Mouse (Mus musculus): ENCODE measurements around the gene Cecr2.
A peak's percentile ranks its signal among the peaks of the same experiment; 100 is the strongest.

Cecr2 gene

DNA sequence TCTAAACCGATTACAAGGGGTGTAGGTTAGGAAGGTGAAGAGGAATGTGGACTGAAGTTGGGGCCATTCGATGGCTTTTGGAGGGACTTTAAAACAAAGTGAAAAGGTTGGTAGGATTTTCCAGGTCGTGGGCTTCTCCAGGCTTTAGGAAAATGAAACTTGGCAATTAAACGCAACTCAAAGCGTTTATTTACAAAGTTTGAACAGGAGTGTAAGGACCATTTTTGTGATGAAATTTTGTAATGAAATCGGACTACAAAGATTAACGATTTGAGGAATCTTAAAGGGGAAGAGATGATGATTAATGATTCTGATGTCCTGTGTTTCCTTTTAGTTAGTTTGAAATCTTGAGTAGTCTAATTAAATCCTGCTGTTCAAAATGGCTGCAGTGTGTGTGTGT, 1.7 kb downstream of the Cecr2 start:
- no peak for DNase-seq

DNA sequence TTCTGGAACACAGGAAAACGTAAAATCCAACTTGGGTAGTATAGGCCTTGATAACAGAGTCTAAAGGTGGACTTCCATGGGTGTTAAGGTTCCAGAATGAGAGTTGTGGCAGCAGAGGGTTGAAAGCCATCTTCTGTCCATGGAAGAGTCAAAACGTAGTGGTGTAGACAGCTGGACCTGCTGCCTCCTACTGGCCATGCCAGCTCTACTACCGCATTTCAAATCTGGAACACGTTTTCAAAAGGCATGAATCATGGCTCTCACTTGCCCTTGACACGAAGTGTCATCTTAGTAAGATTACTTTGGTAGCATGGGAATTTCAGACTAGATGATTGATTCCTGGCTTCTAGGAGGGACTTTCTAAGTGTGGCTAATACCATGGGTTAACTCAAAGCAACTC, 8.0 kb downstream of the Cecr2 start:
- DNase-seq = peak; percentile 34

DNA sequence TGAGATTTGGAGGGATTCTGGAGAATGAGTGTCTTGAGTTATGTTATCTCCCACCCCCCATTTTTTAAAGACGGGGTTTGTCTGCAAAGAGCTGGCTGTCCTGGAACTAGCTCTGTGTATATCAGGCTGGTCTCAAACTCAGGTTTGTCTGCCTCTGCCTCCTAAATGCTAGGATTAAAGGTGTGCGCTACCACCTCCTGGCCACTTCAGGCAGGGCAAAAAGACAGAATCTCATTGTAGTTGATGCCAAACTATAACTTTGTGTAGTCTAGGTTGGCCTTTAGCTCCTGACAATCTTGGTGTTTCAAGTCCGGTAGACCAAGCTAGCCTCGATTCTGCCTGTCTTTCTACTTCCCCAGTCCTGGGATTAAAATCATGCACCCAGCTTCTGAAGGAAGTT, 8.7 kb downstream of the Cecr2 start:
- DNase-seq = peak; percentile 10

DNA sequence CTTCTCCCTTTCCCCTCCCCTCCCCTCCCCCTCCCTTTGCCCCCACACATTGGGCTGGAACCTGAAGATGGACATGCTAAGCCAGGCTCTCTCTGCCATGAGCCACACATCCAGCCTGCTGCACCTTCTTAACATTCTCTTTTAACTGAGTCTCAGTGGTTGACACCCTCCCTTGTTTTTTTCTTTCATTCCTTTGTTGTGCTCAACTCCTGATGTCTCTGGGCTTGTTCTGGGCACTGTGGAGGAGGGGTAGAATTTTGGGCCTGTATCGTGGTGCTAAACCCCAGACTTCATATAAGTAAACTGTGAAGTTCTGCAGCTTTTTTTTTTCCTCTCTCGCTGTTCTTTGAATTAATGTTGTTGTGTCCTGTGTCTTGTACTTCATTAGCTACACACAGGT, 9.8 kb downstream of the Cecr2 start:
- no peak for DNase-seq

DNA sequence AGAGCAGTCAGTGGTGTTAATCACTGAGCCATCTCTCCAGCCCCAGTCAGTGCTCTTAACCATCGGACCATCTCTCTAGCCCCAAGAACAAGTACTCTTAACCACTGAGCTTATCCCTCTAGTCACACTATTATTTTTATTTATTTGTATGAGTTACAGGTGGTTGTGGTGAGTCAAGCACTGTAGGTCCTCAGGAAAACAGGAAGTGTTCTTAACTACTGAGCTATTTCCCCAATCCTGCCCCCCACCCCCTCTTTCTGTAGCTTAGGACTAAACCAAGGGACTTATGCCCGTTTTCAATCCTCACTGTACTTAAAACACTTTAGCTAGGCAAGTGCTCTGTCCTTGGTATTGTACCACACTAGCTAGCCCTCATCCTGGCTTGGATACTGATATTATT, 17.2 kb downstream of the Cecr2 start:
- DNase-seq = no peak

DNA sequence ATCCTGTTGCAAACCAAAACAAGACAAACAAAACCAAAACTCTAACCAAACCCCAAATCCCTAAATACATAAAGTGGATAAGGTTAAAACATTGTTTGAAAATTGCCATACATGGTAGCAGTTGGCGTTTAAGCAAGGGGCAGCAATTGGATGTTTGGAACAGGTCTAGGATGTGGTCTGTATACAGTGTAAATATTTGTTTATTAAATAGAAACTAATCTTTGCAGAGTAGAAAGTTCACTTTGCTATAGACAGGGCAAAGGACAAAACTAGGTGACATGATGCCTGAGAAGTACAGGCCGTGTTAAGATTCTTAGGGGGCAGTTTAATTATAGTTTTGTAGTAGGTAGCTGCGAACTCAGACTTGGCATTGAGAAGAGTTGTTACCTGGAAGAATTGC, 18.6 kb downstream of the Cecr2 start:
- no peak for DNase-seq

DNA sequence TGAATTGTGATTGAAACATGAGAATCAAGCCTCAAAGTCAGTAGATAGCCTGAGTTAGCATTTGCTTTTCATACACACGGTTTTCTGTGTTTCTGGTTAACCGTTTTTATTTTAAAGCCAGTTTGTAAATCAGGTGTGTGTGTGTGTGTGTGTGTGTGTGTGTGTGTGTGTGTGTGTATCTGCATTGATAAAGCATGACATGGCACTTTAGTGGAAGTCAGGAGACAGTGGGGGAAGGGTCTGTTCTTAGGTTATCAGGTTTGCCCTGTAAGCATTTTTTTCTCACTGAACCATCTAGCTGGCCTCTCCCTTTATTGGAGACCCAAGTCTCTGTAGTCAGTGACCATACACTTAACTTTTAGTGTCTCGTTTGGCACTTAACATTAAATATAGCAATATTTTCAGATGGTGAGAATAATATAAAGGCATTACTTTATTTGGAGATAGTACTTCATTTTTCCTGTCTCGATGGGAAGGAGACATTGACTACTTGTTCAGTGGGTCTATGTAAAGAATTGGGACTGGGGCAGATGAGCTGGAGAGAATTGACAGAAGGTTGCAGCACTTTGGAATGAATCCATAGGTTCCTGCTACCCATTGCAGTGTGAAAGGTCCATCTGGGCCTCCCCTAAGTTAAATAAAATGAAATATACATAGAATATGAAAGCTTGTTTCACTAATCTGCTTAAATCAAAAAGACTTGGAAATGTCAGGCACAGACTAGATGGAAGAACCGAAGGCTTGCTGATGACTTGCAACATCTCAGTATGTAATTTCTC, 20.9 kb downstream of the Cecr2 start:
- DNase-seq = no peak

DNA sequence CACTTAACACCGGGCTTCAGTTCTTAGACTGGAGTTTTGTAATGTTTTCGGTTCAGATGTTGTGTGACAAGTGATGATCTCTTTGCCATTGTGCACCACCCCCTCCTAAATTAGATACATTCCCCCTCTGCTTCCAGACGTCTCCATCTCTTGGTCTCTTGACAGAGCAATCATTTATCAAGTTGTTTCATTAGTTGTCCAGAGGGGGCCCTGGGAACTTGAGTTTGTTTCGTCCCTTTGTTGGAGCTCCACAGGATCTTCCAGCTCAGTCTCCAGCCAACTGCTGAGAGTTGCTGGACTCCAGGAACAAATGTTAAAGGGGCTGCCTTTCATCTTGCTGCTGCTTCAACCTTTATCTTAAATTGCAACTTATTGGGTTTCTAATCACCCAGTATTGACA, 34.1 kb downstream of the Cecr2 start:
- no peak for DNase-seq

DNA sequence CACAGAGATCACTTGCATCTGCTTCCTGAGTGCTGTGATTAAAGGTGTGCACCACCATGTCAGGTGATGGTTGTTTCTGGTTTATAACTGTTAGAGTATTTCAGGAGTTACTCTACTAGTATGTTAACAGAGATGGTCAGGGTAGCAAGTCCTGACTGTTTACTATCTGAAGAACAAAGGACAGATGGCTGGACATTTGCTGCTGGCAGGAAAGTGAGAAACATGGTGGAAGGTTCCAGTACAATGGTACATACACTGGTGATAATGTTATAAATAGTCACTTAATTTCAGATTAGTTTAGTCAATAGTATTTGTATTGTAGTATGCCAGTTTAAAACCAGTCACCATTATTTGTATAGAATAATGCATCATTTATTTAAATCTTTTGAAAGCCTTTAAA, 38.2 kb downstream of the Cecr2 start:
- DNase-seq = no peak

DNA sequence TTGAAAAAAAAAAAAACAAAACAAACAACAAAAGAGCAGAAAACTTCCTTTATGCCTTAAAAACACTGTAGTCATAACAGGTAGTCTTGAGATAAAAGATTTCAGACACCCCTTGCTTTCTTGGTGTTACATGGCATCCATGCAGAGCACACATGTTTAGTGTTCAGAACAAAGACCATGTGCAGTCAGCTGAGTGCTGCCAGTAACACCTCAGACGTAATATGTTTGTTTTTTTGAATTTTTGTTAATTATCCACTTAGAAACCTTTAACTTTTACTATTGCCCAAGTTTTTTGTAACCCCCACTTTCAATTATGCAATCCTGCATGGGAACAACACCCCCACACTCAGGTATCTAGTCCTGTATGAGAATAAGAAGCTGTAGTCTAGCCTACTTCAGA, 42.6 kb downstream of the Cecr2 start:
- no peak for DNase-seq

DNA sequence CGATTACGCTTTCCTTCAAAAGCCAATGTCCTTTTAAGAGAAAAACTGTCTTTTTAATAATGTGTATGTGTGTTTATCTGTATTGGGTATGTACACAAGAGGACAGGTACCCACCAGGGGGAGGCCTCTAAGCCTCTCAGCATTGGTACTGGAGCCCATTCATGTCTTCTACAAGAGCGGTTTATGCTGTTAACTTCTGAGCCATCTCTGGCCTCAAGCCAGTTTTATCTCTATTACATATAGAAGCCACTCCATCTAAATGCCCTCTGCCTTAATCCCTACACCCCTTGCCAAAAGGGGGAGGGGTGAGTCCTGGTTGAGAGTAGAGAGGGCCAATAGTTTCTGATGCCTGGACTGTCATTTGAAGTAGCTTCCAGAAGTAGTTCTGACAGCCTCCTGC, 48.6 kb downstream of the Cecr2 start:
- no peak for DNase-seq

DNA sequence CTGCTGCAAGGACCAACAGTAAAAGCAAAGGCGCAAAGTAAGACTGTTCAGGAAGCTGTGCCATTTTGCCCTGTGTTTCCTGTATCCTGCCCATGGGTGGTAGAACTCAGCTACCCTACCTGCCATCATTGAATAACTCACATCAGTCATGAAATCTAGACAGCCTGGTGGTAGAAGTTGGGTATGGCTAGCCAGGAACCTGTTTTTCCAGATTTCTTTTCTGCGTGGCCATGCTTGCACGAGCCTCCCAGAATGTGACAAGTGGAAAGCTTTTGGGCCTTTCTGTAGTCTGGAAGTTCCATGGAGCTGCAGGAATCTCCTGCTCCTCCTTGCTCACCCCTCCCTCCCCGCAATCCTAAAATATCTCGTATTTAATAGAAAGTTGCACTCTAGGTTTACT, 49.1 kb downstream of the Cecr2 start:
- peak; percentile 5 for DNase-seq

DNA sequence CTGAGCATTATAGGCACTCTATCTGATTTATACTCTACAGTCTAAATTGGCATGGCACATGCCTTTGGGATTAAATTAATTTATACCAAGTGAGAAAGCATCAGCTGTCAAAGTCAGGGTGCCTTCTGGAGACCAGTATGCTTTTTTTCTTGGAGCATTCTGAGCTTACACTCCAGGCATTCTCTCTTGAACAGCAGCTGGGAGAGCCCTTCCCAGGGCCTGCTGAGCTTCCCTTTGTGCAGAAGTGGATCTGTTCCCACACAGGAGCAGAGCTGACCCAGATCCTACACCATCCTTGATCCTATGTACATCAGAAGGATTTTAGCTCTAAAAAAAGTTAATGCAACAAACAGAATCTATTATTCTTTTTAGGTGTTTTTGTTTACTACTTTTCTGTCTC, 49.7 kb downstream of the Cecr2 start:
- no peak for DNase-seq

DNA sequence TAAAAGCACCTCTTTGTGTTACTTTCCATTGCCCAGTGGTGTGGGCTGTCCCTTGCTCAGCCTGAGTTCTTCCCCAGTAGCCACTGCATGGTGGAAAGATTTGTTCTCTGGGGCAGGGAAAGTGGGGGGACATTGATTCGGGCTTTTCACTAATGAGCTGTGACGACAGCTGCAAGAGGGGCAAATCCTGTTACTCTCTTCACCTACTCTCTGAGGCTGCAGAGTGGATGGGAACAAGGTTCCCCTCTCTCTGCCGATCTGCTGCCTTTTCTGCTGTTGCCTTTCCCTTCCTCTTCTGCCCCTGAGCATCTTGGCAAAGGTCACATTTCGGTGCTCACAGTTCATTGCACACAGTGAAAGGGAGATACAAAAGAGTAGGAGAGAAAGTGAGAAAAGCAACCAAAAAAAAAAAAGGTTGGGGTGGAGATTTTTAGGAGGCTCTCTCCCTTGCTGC, 50.4 kb downstream of the Cecr2 start:
- no peak for DNase-seq

DNA sequence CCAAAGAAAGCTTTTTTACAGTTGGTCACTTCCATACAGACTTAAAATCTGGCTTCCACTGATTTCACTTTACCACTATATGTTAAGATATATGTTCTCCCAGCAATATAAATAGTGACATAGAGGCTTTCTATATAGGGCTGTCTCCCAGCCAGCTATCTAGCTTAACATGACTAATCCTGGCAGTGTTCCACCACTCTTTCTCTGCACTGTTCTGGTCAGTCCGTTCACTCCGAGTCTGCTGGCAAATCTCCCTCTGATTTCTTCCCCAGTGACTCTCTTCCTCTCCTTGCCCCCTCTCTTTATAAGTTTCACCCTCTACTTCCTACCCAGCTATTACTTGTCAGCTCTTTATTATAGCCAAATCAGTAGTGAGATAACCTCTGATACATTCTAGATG, 59.8 kb downstream of the Cecr2 start:
- DNase-seq = no peak

DNA sequence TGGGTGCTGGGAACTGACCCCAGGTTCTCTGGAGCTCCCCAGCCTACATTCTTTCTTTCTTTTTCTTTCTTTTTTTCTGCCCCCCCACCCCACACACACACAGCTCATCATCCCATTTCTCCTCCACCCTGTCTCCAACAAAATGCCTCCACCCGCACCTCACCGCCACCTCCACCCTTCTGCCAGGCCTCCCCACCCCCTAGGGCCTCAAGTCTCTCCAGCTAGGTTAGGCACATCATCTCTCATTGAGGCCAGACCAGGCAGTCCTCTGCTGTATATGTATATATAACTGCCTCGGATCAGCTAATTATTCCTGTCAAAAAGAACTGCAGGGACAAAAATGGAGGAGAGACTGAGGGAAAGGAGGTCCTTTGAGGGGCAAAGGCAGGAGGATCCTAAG, 69.8 kb downstream of the Cecr2 start:
- DNase-seq = no peak

DNA sequence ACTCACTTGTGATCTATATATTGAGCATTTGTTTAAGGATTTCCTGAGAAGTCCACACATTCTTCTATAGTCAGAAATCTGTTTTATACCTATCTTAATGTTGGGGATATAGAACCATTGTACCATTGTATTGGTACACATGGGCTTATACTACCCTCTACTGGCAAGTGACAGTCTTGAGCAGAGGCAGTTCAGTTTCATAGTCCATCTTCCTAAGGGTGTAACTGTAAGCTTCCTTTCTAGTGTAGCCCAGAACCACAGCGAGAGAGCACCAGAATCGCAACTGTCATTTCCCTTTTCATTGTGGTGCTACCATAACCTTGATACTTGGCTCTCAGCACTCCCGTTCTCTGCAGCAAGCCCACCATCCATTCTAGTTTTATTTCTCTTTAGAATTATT, 70.4 kb downstream of the Cecr2 start:
- peak; percentile 55 for DNase-seq

DNA sequence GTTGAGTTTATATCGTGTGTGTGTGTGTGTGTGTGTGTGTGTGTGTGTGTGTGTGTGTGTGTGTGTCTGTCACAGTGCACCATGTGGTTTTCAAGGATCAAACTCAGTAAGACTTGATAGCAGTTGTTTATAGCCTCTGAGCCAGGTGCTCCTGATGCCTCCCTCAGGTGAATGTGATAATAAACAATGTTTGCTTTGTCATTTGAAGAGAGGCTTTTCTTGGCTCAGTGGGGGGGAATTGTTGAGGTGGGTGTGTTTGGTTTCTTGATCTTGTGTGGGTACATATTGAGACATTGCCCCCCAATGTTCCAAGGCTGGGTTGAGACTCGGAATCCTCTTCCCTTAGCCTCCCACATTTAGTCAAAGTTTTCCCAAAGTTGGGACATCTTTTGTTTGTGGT, 77.0 kb downstream of the Cecr2 start:
- no peak for DNase-seq

DNA sequence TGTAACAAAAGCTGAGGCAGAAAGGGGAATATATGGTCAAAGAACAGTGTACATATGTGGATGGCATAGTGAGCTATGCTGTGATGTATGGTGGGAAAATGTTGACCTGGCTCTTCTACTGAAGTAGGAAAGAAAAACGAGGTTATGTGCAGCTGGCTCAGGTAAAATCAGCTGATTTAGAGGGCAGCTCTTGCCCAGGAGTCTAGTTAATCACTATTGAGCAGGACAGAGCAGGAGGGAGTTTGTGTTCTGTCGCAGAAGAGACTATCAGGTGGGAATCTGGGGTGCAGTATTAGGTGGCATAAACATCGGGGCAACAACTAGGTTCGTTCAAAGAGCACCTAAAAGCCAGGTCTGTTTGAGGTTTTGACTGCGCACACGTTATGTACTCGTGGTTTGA, 78.1 kb downstream of the Cecr2 start:
- DNase-seq = no peak

DNA sequence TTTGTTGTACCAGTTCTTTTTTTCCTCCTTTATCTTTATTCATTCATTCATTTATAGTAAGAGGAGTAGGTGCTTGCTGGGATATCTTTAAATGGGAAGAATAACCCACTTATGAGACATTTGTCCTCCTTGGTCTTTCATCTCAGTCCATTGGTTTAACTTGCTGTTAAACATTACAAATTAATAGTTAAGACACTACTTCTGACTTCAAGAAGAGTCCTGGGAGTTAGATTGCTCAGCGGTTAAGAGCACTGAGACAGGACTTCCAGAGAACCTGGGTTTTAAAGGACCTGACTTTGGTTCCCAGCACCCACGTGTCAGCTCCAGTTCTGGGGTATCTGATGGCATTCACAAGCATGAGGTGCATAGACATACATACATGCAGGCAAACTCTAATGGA, 80.2 kb downstream of the Cecr2 start:
- no peak for DNase-seq

DNA sequence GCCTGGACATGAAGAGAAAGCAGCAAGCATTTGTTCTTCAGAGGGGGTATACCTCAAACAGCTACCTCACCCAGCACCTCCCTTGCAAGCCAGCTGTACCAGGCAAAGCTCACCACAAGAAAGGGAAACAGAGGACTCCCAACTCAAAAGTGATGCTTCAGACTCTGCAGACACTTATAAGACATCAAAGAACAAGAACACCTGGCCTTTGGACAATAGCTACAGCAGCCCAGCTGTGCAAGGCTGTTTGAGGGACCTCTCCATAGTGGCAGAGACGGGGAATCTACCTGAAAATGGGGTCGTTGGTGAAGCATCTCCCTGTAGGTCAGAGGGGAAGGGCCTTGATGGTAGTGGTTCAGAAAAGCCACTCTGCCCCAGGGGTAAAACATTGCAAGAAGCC, 95.0 kb downstream of the Cecr2 start:
- DNase-seq = no peak

DNA sequence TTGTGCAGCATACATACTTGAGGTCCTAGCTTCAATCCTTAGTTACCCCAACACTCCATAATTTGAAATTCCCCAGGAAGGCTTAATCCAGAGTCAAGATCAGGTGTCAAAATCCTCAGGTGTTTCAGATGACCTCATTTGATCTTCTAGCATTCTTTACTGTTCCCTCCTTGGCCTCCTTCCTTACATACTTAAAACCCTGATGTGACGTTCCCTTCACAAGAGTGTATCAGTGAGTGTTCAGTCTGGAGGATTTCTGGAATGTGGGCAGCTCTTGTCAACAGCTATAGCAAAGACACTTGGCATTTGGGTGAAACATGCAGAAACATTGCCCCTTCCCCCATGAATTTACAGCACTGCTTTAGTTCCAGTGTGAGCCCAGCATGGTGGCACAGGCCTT, 103.8 kb downstream of the Cecr2 start:
- no peak for DNase-seq

DNA sequence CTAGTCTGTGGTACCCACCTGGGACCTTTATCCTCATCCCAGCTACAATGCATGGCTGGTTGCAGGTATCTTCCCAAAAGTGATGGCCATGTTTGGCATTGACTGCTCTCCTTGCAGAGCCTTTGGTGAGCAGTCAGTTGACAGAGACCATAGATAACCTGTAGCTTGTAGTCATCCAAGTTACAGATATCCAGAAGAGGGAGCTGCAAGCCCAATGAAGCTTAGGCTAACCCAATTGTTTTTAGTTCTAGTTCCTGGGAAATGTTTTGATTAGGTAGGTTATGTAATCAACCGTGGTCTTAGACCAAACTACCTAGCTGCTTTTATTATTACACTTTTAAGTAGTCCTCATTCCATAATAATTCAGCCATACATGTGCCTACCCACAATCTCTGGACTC, 105.2 kb downstream of the Cecr2 start:
- DNase-seq = no peak

DNA sequence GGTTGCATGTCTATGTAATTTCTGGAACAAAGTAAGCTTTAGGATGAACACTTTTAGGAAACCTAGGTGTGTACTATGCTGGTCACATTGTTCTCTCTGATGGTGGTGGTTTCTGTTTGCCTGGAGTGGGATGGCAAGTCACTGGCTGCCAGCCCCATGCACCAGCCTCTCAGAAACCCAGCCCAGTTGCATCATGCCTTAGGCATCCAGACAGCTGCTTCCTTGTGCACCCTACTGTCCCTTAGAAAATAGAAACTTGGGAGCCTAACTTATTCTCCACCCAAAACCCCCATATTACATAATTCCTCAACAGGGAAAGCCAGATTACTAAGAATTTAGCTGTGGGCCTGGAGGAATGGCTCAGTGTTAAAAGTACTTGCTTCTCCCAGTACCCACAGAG, 105.9 kb downstream of the Cecr2 start:
- peak; percentile 31 for DNase-seq

DNA sequence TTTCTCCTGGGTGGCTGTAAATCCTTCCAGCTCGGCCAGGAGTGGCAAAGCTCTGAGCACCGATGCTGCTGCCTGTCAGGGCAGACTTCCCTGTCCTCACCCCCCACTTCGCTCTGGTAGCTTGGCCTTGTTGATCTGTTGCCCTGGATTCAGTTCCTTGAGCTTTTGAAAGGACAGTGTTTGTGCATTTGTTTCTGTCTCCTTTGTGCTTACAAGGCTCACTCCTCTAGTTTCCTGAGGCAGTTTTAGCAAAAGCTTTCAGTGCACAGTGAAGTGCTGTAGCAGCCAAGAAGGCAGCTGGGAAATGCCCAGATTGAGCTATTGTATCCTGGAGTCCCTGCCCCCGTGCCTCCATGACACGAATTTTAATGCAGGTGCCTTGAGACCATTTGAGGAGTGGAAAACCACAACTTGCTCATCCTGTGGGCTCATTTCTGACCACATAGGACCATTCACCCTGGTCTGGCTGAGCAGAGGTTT, 107.0 kb downstream of the Cecr2 start, which contains the start of gene Slc25a18:
Gene Slc25a18, plus strand, starts transcription at position 430 of the 480 bp plus-strand sequence.
- DNase-seq = peak; percentile 7
